Mouse (Mus musculus) frontal cortex, postnatal 36 days (tissue): ENCODE results near the gene Cdc14b.
A peak's percentile ranks its signal among the peaks of the same experiment; 100 is the strongest.

Experiments
- DNase-seq, 2 experiments: peaks; one replicate each; pipeline ENCODE4 v3.0.0; 2022; ENCODE audit warnings: low spot score in 2 of 2

The Cdc14b gene

DNA sequence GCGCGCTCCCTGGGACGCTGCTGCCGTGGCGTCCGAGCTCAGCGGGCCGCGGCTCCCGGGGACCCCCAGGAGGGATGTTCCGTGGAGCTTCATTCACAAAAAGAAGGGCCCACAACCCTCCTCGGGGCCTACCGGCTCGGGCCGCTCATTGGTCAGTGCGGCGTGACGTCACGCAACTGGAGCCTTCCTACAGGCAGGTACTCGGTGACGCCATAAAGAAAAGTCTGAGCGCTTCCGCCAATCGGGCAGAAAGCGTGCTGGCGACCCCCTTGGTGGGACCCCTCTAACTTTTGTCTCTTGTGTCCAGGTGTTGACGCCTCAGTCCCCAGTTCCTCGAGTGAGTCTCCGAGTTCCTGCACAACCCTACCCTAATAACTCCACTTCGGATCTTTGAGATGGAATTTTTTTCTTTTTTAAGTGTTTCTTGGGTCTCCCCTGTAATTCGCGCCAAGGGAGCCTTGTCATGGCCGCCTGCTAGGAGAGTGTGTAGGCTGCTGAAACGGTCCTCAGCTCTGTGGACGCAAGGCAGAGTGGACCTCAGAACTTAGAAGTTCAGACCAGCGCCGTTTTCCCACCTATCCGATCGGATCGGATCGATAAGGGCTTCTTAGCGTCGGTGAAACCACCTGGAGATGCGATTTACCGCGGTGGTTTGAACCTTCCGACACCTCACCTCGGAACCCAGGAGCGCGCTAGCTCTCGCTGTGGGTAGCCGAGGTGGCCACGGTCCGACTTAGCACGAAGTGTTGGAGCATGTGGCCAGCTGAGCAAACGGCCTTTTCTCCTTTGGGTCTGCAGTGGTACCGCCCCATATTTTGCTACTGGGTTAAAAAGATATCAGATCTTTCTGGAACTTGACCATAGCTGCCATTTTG, at the start of gene Cdc14b:
Cdc14b (minus strand) TSS at position 412 of the 875 bp plus-strand sequence.
- DNase-seq: peak; percentile 62 to 65

DNA sequence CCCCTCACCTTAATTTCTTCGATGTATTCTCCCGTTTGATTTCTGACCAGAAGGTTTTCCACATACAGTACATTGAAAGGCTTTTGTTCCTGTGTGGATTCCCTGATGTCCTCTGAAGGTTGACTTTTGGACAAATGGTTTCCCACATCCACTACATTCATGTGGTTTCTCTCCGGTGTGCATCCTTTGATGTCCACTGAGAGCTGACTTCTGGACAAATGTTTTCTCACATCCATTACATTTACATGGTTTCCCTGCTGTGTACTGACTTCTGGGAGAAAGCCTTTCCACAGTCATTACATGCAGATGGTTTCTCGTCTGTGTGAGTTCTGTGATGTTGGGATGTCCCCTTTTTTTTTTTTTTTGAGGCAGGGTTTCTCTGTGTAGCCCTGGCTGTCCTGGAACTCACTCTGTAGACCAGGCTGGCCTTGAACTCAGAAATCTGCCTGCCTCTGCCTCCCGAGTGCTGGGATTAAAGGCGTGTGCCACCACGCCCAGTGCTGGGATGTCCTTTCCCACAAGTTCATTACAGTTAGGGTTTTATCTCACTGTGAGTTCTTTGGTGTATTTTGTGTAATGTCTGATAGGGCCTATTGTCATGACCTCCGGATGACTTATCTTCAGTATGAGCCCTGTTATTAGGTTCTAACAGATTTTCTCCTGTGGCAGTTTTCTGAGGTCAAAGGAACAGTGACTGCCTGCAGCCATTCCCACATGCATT, 47.6 kb upstream of the Cdc14b start:
- DNase-seq: no peak

DNA sequence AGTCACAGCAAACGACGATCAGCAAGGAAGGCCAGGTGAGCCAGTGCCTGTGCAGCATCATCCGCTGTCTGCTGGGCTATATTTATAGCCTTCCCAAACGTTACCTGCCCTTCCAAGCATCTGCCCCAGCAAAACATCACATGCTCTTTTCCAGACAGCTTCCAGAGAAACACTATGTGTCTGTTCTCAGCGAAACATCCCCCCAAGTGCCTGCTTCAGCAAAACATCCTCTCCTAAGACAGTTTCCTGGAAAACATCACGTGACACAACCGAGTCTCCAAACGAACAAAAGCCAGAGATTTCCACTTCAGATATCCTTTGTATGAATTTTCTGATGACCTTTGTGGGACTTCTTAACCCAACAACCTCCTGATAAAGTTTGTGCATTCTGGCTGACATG, 45.2 kb upstream of the Cdc14b start:
- no peak for DNase-seq

DNA sequence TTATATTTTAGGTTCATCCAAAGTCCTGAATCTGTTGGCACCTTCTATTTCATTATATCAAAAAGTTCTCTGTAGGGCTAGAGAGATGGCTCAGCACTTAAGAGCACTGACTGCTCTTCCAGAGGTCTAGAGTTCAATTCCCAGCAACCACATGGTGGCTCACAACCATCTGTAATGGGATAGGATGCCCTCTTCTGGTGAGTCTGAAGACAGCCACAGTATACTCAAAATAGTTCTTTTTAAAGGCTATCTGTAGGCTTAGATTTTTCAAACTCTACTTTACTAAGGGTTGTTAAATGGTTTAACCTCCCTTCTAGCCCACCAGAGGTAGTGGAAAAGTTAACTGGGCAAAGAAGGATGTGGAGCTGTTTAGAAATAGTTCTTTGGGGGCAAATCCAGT, 44.7 kb upstream of the Cdc14b start:
- DNase-seq: no peak

DNA sequence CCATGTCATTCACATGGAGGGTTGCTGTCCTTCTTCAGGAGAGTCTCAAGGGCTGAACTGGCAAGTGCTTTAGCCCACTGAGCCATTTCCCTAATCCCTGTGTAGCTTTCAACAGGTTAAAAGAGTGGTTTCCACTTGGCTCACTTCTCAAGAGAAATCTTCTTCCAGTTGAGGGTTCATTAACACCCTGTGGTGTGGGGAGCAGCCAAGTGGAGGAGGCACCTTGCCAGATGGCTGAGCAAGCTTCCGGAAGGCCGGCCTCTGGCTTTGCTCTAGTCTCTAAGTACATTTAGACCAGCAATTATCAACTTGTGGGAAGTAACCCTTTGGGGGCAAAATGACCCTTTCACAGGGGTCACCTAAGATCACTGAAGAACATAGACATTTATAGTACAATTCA, 43.3 kb upstream of the Cdc14b start:
- DNase-seq: peak in 1 of 2 experiments; percentile 30

DNA sequence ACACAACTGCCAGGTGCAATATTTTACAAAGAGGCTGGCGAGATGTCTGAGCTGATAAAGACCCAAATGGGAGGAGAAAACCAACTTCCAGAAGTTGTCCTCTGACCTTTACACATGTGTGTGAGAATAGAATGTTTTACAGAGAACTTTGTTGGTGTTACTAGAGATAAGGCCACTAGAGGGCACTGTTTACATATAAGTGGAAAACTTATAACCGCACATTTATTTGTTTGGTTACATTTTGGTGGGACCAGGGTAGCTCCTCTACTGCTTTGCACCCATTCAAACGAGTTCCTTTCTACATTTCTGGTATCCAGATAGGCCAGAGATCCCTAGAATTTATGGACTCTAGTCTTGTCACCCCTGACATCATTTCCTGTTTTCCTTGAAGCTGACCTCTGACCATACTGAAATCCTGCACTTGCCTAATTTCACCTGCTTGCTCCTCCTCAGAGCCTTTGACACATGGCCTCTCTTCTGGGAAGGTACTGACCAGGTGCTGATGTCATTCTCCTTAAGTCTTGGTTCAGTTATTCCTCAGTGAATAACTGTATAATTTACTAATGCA, 40.5 kb upstream of the Cdc14b start:
- peak in 1 of 2 experiments; percentile 34 for DNase-seq

DNA sequence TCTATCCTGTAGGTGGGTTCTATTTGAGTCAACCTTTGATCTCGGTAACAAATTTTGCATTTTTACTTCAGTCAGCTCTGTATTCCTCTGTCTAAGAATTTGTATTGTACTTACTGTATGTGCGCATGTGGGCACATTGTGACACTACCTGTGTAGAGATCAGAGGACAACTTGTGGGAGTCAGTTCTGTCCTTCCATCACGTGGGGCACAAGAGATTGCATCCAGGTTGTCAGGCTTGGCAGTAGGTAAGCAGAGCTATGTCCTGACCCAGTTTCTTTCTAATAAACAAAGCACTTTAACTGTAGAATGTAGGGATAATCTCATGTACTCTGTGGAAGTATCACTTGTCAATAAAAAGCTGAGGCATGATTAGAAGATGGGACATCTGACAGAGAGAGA, 39.0 kb upstream of the Cdc14b start:
- no peak for DNase-seq

DNA sequence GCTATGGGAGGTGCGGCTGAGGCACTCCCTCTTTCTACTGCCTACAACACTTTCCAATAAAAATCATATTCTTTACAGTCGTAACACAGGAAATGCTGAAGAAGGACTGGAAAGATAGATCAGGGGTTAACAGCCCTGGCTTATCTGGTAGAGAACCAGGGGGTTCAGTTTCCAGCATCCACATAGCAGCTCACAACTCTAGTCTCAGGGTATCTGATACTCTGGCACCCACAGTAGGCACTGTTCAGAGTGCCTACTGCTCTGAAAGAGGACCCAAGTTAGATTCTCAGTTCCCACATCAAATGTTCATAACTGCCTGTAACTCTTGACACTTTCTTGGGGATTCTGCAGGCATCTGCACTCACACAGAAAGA, 37.8 kb upstream of the Cdc14b start:
- DNase-seq: no peak

DNA sequence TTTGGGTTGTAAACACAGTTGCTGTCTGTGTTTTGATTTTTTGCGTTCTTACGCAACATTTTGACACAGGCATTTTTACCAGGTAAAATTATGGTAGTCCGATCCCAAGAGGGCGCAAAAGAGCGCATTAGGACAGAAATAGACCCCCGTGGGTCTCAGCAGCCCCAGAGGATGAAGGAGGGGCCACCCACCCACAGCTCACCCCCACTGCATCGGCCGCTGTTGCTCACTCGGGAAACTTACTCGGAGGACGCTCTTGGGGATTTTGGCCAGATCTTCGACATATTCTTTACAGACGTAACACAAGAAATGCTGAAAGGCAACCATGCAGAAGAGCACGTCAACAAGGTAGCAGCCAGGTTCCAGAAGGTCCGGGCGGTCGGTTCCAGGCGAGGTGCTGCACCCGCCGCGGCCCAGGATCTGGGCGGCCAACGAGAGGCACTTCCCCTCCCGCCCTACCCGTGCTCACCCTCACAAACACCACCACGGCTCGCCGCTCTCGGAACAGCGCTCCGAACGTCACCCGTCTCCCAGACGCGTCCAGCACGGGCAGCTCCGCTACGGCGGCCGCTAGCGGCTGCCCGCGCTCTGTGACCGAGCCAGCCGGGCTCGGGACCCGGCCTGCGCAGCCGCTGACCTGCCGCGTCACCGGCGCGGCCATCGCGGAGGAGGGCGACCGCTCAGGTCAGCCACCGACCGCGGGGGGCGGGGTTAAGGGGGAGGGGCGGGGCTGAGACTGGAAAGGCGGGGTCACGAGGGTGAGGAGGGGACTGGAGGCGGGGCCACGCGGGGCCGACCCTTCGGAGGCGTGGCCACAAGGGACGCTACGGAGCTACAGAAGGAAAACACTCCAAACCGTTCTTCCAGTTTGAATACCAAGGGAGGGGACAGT, 37.2 kb upstream of the Cdc14b start, which contains the start of gene Aaed1:
Aaed1 (minus strand) TSS at position 687 of the 892 bp plus-strand sequence.
- DNase-seq: peak; percentile 84 to 92

DNA sequence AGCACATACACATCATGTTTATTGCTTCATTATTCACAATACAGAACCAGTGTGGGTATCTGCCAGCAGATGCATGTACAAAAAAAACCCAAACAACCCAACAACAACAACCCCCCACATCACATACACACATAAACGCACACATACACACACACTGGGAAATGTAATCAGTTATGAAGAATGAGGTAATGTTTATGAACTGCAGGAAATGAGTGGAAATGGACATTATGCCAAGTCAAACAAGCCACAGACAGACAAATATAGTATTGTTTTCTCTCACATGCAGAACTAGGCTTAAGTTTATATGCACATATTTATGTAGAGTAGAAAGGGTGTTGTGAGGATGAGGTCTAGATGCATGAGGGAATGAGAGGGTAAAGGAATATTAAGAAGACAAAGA, 36.2 kb upstream of the Cdc14b start:
- DNase-seq: no peak

DNA sequence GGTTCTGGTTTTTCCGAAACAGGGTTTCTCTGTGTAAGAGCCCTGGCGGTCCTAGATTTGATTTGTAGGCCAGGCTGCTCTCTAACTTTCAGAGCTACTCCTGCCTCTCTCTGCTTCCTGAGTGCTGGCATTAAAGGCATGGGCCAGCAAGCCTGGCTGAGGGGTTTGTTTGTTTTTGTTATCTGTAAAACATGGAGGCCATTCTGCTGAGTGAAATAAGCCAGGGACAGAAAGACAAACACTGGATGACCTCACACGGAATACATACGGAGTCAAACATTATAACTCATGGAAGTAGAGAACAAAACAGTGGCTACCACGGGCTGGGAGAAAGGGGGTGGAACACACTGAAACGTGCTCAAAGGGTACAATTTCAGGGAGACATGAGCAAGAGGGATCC, 35.5 kb upstream of the Cdc14b start:
- DNase-seq: no peak

DNA sequence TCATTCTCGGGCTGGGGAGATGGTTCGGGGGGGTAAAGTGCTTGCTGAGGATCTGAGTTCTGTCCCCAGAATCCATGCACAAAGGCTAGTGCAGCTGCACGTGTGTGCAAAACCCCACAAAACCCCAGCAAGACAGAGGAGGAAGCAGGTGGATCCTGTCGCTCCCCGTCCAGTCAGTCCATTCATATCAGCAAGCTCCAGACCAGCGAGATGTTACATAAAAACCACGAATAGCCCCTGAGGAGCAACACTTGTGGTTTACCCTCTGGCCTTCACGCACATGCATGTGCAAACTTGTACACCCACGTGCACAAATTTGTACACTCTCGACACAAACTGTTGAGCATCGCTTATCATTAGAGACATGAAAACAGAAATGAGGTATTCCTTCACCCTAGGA, 34.8 kb upstream of the Cdc14b start:
- no peak for DNase-seq

DNA sequence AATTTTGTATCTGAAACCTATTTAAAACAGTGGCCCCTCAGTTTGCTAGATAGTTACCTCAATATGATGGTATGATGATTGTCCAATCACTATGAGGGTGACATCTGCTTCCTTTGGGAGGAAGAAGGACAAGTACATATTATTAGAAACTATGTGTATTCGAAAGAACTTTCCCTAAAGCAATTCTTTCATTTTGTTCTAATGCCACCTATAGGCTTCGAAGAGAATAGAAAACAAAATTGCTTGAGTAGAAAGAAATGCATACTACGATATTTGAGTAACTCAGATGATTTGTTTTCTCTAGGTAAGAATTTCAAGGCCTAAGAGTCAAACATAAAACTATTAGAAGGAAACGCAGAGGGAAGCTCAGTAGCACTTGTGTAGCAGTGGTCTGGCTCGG, 33.9 kb upstream of the Cdc14b start:
- DNase-seq: no peak

DNA sequence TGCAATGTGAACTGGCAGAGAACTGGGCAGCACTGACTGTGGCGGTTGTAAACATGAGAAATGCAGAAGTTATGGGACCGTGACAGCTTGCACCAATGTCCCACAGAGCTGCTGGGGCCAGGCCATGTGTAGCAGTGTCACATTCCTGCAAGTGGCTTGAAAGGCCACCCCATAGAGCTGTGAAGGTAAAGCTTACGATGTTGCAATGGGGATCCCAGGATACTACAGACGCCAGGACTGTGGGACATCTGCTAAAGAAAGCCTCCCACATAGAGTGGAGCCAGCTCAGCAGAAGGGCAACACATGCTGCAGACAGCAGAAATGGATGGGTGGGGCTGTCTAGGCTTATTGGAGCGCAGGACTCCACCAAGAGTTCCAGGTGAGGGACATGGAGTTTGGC, 32.4 kb upstream of the Cdc14b start:
- no peak for DNase-seq

DNA sequence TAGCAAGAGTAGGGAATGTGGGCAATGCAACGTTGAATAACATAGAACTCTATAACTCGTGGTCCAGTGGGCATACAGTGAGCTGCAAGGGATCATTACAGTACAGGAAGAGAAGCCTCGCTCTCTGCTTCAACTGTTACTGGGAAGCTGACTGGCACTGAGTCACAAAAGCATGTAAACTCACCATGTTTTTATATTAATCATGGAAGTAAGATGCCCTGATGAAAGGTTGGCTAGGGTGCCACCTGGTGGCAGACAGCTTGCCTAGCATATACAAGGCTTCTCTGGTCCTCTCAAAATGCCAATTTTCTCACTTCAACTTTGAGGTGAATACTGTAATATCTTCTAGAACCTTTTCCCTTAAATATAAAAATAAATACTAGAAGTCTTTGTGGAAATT, 31.0 kb upstream of the Cdc14b start:
- peak in 1 of 2 experiments; percentile 42 for DNase-seq

DNA sequence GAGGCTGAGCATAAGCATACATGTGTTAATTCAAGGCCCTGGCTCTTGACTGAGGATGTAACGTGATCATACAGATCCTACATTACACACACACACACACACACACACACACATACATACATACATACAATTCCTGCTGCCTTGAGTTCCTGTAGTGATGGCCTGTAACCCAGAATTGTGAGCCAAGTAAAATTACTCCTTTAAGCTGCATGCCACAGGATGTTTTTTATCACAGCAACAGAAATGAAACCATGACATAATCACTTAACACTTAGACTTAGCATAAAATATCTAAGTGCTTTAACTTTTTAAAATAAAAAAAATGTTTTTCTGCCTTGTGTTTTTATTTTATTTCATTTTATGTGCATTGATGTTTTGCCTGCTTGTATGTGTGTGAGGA, 24.0 kb upstream of the Cdc14b start:
- DNase-seq: no peak

DNA sequence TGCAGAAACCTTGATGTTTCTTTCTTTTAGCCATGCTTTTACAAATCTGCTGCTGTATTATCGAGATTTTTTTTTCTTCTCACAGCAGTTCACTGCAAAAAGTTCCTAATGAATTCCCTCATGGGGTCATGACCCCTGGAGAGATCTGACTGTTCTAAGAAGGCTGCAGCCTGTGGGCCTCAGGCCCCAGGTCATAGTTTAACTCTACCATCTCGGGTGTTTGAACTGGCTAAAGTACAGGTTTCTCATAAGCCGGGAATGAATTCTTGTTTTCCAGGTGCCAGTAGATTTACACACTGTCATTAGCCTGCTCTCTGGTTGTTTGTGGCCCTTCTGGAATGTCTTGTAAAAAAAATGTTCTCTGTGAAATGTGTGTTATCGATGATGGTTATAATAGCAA, 11.7 kb upstream of the Cdc14b start:
- no peak for DNase-seq

DNA sequence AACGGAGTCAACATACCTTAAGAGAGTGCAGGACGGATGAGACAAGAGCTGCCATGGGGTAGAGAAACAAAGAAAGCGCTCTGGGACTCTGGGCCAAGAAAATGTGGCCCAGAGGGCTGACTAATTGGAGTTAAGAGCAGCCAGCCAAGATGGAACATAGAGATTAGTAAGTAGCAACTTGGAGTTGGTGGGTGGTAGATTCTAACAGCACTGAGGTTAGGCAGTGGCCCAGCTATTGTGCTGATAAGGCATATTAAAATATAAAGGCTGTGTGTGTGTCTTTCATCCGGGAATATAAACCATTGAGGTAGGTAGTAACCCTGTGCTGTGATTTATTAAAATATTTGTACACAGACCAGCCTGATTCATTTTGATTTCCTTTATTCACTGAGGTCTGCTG, 11.2 kb upstream of the Cdc14b start:
- DNase-seq: no peak

DNA sequence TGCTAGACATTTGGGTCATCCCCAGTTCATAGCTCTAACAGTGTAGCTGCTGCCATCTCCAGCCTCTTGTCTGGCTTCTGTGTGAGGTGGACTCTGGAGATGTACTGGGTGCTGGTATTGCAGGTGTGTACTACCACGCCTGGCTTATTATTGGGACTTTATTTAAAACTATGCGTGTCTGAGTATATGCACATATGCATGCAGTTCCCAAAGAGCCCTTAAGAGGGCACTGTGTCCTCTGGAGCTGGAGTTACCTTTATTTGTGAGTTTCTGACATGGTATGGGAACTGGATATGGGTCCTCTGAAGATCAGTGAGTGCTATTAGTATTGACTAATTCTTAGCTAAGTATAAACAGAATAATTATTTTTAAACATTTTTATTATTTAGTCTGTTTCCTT, 9.6 kb upstream of the Cdc14b start:
- no peak for DNase-seq

DNA sequence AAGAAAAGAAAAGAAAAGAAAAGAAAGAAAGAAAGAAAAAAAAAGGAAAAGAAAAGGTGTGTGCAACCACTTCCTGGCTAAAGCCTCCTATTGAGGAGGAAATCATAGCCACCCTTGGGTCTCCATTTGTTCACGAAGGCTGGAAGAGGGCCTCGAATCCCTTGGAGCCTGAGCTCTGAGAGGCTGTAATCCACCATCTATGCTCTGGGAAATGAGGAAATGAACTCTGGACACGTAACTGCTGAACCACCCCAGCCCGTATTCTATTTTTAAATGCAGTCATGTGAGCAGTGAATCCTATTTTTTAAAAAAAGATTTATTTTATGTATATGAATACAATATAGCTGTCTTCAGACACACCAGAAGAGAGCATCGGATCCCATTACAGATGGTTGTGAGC, 5.8 kb upstream of the Cdc14b start:
- no peak for DNase-seq

DNA sequence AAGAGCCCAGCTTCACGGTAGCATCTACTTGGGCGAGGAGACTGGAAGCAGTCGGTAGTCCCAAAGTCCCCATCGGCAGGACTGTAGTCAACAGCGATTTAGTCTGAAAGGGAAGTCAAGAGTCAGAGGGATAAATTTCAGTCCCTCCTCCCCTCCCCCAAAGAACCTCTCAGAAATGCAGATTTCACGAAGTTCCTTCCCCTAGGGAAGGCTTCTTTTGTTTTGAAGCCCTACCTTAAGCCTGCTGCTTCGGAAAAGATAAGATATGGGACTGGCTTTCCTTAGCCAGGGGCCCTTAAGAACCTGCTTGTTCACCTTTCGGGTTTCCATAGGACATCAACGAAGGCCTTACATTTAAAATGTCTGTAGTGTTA, 651 bp upstream of the Cdc14b start:
- DNase-seq: no peak
